Mouse (Mus musculus) forebrain, embryonic 14.5 days (tissue): ENCODE results near the gene Cmip. TPM values are rescaled to one million over a fixed set of nuclear protein-coding genes. Genes with fewer than 3 reads are reported as not detected.

Source experiments
- ATAC-seq: fragments of 200-750 bp; cut with Nextera tagmentation; 2 replicates; pipeline ENCODE4 v1.8.0; 2017; ENCODE audit warnings: mild to moderate bottlenecking, moderate library complexity
- DNase-seq: peaks from one replicate; pipeline ENCODE4 v3.0.0-alpha.2; 2015; ENCODE audit warnings: low spot score
- H3K27ac ChIP-seq: fragments of 300-500 bp; sonication (generic); 2 replicates; pipeline ENCODE4 v1.5.1; 2014; ENCODE audit warnings: low read depth, mild to moderate bottlenecking, control low read depth, low read length, moderate library complexity
- H3K27me3 ChIP-seq: fragments of 300-500 bp; sonication (generic); replicated peaks from 2 replicates; pipeline ENCODE4 v1.6.1; 2014; ENCODE audit warnings: low read length, control low read depth, mixed read lengths; ENCODE audit not compliant: control insufficient read depth, insufficient read depth
- H3K36me3 ChIP-seq: fragments of 300-500 bp; sonication (generic); 2 replicates; pipeline ENCODE4 v1.6.1; 2014; ENCODE audit warnings: low read length, control low read depth; ENCODE audit not compliant: control insufficient read depth, insufficient read depth
- H3K4me1 ChIP-seq: fragments of 300-500 bp; sonication (generic); 2 replicates; pipeline ENCODE4 v1.6.1; 2014; ENCODE audit warnings: antibody characterized with exemption, low read length, control low read depth; ENCODE audit not compliant: control insufficient read depth, insufficient read depth
- H3K4me2 ChIP-seq: fragments of 300-500 bp; sonication (generic); 2 replicates; pipeline ENCODE4 v1.6.1; 2014; ENCODE audit warnings: mild to moderate bottlenecking, control low read depth, low read length
- H3K4me3 ChIP-seq: fragments of 300-500 bp; sonication (generic); 2 replicates; pipeline ENCODE4 v1.5.1; 2014; ENCODE audit warnings: low read depth, low read length, control low read depth
- H3K9ac ChIP-seq: fragments of 300-500 bp; sonication (generic); 2 replicates; pipeline ENCODE4 v1.6.1; 2014; ENCODE audit warnings: mild to moderate bottlenecking, low read length, control low read depth, moderate library complexity
- H3K9me3 ChIP-seq: fragments of 300-500 bp; sonication (generic); replicated peaks from 2 replicates; pipeline ENCODE4 v1.6.1; 2016; ENCODE audit warnings: low read length, control low read depth, mixed read lengths; ENCODE audit not compliant: control insufficient read depth
- WGBS: fragments of 180-500 bp; shearing (Covaris S2); extraction: QIAGEN DNeasy Blood & Tissue Kit; methylation state at CpG from one replicate; pipeline ENCODE4 v1.1.7; 2014; 5-methylcytosine and 5-hydroxymethylcytosine counted together
- polyA plus RNA-seq: library from polyadenylated mRNA; unstranded; fragments of >200 nt; fragmentation: Nextera tagmentation; extraction: Ambion mirVana; gene quantifications from 2 replicates; pipeline ENCODE4 v1.2.1, GENCODE M21; 2014

Gene Cmip
- polyA plus RNA-seq, 1 experiment from 2014 or later: 57.4 TPM

- Histone ChIP-seq H3K4me2 (no peak overlapping the region), H3K9ac (no peak overlapping the region), H3K27ac (0 out of 2 replicates have a peak overlapping the region, but pooled peaks have one; percentile 2), H3K4me1 (peaks cover 22% of the 10 kb centered on the region), H3K36me3 (no peaks in the 10 kb centered on the region), H3K27me3 (no peaks in the 10 kb centered on the region), H3K9me3 (no peaks in the 10 kb centered on the region), H3K4me3 (no peak overlapping the region)
- WGBS: 68% methylated on average over 6 of the region's 6 CpGs
- no peak for DNase-seq
- ATAC-seq: no peak
These were observed 76.8 kb downstream of the Cmip start for GRCm38 (mm10) chr8:117333619-117334018.

GRCm38 (mm10) chr8:117334058-117334747 lies 77.3 kb downstream of the Cmip start:
- Histone ChIP-seq H3K27ac (peak overlapping the region; percentile 33; the same call in 1 of the 2 replicates), H3K27me3 (no peaks in the 10 kb centered on the region), H3K9me3 (no peaks in the 10 kb centered on the region), H3K4me3 (no peak overlapping the region), H3K4me2 (no peak overlapping the region), H3K4me1 (peaks cover 19% of the 10 kb centered on the region), H3K9ac (no peak overlapping the region), H3K36me3 (no peaks in the 10 kb centered on the region)
- 71% methylated on average over 10 of the region's 10 CpGs for WGBS
- no peak for ATAC-seq
- DNase-seq: no peak

DNA sequence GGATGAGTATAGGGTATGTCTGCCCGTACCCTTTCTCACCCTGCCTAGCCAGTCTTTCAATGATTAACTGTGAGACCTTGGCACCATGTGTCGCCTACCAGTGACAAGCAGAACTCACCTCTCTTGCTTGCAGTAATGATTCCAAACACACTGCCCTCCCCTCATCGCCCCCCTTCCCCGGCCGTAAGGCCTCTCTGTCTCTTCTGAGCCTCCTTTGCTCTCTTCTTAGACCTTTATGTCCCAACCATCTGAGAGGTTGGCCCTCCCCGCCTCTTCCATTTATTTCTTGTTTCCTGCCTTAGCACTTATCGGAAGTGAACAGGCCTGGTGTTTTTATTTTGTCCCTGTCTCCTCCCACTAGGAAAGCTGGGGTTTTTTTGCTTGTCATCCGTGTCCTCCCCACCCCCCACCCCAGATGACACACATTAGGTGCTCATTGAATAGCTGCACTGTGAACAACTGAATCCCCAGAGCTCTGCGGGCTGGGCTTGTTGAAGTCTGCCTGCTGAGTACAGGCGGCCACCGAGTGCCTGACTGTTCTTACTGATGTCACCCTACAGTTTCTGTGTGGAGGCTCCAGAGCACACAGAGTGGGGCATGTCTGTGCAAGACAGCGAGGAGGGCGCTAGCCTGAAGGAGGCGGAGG lies 78.0 kb downstream of the Cmip start:
- WGBS: 47% methylated on average over 14 of the region's 14 CpGs
- H3K4me2 ChIP-seq: no peak overlapping the region
- H3K9me3 ChIP-seq: no peaks in the 10 kb centered on the region
- H3K9ac ChIP-seq: no peak overlapping the region
- H3K4me1 ChIP-seq: peaks cover 19% of the 10 kb centered on the region
- ATAC-seq (peak; percentile 32), DNase-seq (no peak)
- no peak overlapping the region for H3K4me3 ChIP-seq
- no peaks in the 10 kb centered on the region for H3K27me3 ChIP-seq
- H3K27ac ChIP-seq: no peak overlapping the region
- H3K36me3 ChIP-seq: no peaks in the 10 kb centered on the region

- Histone ChIP-seq H3K9ac (no peak overlapping the region), H3K4me1 (peaks cover 19% of the 10 kb centered on the region), H3K36me3 (no peaks in the 10 kb centered on the region), H3K4me3 (no peak overlapping the region), H3K27ac (no peak overlapping the region), H3K4me2 (no peak overlapping the region), H3K27me3 (no peaks in the 10 kb centered on the region), H3K9me3 (no peaks in the 10 kb centered on the region)
- ATAC-seq (no peak), DNase-seq (no peak)
- 56% methylated on average over 8 of the region's 8 CpGs for WGBS
These were observed 78.6 kb downstream of the Cmip start for GRCm38 (mm10) chr8:117335423-117335822.

GRCm38 (mm10) chr8:117337188-117337587 lies 80.3 kb downstream of the Cmip start:
- no peak overlapping the region for H3K4me3 ChIP-seq
- ATAC-seq (no peak), DNase-seq (no peak)
- no peak overlapping the region for H3K27ac ChIP-seq
- 92% methylated on average over 3 of the region's 3 CpGs for WGBS
- no peak overlapping the region for H3K4me2 ChIP-seq
- H3K27me3 ChIP-seq: no peaks in the 10 kb centered on the region
- no peaks in the 10 kb centered on the region for H3K9me3 ChIP-seq
- H3K4me1 ChIP-seq: peaks cover 19% of the 10 kb centered on the region
- no peak overlapping the region for H3K9ac ChIP-seq
- no peaks in the 10 kb centered on the region for H3K36me3 ChIP-seq

DNA sequence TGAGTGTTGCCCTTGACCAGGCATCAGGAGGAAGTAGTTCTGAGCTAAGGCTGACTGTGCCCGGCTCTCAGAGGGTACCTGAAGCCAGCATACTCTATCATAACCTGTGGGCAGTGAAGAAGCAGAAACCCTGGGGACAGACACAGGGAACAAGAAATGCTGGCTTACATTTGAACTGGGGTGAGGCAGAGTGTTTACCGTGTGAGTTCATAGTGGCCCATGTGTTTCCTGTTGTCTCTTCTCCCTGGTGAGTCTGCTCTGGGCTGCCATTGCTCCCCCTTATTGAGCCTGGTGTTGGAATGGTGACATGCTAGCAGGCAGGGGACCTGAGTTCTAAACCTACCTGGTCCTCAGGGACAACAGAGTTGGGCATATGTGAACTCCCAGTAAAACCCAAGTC lies 81.8 kb downstream of the Cmip start:
- Histone ChIP-seq H3K27me3 (no peaks in the 10 kb centered on the region), H3K27ac (no peak overlapping the region), H3K36me3 (no peaks in the 10 kb centered on the region), H3K4me3 (no peak overlapping the region), H3K9ac (no peak overlapping the region), H3K4me1 (peaks cover 19% of the 10 kb centered on the region), H3K9me3 (no peaks in the 10 kb centered on the region), H3K4me2 (no peak overlapping the region)
- DNase-seq: no peak
- ATAC-seq: no peak
- WGBS: 82% methylated on average over 2 of the region's 2 CpGs

DNA sequence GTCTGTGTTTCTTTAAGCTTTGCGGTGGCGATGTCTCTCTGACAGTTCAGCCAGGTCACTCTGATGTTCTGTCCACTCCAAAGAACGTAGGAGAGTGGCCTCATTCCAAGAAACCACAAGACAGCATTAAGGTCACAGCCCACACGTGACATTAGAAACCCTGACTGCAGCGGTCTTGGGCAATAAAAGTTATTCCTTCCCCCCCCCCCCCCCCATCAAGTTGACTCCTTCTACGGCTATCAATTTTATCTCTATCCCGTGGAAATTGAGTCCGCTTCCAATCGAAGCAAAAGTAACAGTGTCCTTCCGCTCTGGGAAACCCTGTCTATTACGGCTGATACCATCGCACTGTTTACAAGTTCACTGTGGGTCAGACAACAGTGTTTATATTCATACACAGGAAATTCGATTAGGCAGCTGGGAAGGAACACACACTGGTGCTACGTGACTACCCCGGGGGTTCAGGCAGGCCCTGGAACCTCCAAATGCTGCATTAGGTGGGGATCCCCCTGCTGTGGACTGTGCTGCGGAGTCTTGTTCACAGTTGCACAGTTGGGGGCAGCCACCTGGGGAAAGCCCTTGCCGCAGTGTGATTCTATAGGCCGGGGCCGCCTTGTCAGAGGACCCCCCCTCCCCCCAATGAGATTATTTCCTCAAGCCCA lies 82.6 kb downstream of the Cmip start:
- ATAC-seq: no peak
- Histone ChIP-seq H3K27ac (no peak overlapping the region), H3K4me1 (peaks cover 14% of the 10 kb centered on the region), H3K9ac (no peak overlapping the region), H3K36me3 (no peaks in the 10 kb centered on the region), H3K9me3 (no peaks in the 10 kb centered on the region), H3K27me3 (no peaks in the 10 kb centered on the region), H3K4me3 (no peak overlapping the region), H3K4me2 (no peak overlapping the region)
- WGBS: 52% methylated on average over 19 of the region's 19 CpGs
- no peak for DNase-seq

GRCm38 (mm10) chr8:117339958-117340651 lies 83.2 kb downstream of the Cmip start:
- no peaks in the 10 kb centered on the region for H3K9me3 ChIP-seq
- H3K27ac ChIP-seq: no peak overlapping the region
- ATAC-seq: no peak
- no peak for DNase-seq
- 51% methylated on average over 11 of the region's 12 CpGs for WGBS
- H3K4me2 ChIP-seq: no peak overlapping the region
- no peak overlapping the region for H3K9ac ChIP-seq
- peaks cover 7% of the 10 kb centered on the region for H3K4me1 ChIP-seq
- H3K4me3 ChIP-seq: no peak overlapping the region
- H3K36me3 ChIP-seq: no peaks in the 10 kb centered on the region
- no peaks in the 10 kb centered on the region for H3K27me3 ChIP-seq
